Mouse (Mus musculus) kidney, postnatal 4 days (tissue): ENCODE results near the gene Aldh1a3.

Experiments used
- DNase-seq, 2 experiments: peaks; one replicate each; pipeline ENCODE4 v3.0.0; 2021; ENCODE audit warnings: mixed read lengths in 2 of 2

The Aldh1a3 gene

DNA sequence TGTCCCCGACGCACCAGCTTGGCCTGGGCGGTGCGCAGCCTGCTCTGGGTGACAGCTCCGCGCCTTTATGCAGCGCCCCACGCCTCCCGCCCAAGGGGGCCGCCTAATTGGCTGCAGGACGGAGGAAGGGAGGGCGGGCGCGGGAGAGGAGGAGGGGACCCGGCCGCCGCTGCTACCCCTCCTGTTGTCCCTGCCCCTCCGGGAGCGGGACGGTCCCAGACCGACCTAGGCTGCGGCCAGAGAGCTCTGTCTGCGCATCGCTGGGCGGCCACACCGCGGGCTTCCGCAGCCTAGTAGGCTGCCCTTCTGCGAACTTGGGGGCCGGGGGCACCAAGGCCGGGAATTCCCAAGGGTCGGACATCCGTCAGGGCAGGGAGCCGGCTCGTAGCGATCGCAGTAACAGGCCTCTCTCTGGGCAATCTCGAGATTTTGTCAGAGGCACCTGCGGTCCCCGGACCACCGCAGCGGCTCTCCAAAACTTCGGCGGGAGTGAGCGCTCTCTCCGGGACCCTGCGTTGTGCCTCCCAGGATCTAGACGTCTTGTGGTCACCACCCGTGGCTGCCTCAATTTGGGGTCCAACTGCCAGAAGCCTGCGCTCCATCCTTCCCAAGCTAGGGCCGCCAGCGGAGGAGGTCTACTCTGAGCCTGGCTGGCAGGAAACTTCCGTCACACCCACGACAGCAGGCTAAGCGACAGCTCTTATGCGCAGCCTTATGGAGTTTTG is at the start of gene Aldh1a3:
Gene Aldh1a3 (minus strand): TSS at position 81 of the 725 bp plus-strand sequence.
- peak; percentile 76 to 85 for DNase-seq

DNA sequence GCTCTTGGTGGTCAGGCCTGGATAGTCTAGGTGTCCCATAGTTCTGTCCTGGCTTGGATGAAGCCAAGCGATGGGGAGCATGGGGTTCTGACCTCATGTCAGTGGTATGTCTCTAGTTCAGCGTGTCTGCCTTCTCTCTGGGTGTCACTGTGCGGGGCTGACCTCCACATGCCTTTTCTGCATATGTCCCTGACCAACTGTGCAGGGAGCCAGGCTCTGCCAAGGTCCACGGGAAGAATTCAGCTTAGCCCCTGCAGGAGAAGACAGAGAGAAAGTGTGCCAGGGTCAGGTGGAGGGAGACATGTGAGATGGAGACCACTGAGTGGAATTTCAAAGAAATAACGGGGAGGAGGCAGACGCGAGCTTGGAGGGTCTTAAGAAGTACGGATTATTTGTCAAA is 49.0 kb upstream of the Aldh1a3 start:
- no peak for DNase-seq

DNA sequence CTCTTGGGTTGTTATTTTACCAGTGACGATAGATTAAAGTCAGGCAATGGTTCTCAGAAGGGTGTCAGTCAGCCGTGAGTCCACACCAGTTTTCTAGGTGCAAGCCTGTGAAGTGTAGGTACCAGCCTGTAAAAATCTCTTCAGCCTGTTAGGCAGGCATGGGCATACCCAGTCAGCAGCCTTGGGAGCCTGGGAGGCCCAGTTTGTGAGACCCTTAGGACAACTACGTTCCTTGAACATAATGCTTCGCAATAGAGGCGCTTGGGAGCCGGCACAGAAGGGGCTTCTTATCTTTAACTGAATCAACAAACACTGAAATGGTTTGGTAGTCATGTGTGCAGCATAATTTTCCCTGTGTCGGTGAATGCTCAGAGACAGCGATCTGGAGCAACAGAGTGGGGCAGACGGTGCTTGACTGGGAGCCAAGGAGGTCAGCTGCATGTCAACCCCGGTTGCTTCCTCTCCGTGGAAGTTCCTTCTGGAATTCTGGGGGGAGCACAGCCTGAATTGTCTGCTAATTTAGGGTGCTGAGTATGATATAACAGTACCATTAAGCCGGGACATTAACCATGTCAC is 44.4 kb upstream of the Aldh1a3 start:
- DNase-seq = peak; percentile 48 to 52

DNA sequence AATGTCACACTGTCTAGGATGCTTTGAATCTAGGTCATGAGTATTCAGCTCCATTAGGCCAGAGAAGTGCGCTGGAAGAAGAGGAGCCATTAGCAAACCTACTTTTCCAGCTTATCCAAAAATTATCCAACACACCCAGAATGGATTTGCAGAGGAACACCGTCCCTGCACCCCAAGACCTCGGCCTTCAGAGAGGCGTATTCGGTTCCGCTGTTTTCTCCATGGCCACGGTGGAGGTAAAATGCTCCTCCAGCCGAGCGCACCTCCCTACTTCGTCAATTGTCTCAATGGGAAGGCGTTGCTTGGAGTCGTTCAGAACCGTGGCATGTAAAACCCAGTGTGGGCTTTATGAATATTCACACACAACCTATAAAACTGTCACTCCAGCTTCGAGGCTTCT is 39.3 kb upstream of the Aldh1a3 start:
- no peak for DNase-seq

DNA sequence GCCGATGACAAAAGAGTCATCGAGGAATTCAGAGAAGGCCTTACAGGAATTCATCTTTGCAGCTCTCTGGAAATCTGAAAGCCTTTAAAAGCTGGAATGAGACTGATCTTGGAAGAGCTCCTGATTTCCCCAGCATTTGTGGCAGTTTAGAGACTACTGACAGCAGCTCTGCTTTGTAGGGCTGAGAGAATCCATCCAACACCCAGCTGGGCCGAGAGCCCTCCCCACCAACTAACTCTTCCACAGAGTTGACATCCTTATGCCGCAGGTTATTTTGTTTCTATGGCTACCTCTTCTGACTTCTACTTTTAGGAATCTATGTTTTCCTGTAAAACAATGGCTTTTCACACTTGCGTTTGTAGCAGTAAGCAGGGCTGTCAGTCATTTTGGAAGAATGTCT is 37.9 kb upstream of the Aldh1a3 start:
- DNase-seq = no peak

DNA sequence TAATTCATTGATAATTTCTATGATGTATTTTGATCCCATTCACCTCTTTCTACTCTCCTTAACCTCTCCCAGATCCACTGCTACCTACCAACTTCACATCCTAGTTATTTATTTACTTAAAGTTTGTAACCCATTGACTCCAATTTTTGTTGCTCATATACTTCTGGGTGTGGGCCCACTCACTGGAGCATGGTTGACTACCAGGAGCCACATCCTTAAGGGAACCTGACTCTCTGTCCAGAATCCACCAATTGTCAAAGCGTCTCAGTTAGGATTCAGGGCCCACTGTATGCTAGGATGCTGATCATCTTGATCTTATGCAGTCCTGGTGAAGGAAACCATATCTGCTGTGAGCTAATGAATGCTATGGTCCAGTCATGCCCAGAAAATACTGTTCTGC is 35.8 kb upstream of the Aldh1a3 start:
- no peak for DNase-seq

DNA sequence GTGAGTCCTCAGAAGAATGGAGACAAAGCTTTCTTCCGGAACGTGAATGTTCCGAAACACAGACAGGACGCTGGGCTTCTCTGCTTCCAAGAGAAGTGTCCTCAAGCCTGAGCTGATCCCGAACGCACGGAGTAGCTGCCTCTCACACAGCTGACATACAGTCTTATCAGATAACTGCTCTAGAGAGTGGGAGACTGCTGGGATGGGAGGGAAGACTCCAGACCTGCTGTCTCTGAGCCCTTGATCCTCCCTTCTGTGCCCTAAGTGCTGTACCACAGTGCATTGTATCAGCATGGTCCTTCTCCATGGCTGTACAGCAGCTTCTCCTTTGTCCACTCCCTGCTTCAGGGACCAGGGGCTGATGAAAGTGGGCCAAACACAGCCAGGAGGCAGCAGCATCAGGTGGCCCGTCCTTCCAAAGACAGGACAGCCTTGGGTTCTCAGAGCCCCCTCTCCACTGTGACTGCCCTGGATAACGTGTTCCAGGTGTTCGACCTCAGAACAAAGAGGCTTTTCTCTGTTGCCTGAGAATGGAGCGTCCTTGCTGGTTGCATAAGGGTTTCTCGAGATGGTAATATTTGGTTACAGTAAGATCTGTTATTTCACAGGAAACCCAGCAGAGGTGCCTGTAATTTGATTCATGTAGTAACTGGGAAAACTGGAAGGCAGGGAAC is 24.4 kb upstream of the Aldh1a3 start:
- DNase-seq = no peak

DNA sequence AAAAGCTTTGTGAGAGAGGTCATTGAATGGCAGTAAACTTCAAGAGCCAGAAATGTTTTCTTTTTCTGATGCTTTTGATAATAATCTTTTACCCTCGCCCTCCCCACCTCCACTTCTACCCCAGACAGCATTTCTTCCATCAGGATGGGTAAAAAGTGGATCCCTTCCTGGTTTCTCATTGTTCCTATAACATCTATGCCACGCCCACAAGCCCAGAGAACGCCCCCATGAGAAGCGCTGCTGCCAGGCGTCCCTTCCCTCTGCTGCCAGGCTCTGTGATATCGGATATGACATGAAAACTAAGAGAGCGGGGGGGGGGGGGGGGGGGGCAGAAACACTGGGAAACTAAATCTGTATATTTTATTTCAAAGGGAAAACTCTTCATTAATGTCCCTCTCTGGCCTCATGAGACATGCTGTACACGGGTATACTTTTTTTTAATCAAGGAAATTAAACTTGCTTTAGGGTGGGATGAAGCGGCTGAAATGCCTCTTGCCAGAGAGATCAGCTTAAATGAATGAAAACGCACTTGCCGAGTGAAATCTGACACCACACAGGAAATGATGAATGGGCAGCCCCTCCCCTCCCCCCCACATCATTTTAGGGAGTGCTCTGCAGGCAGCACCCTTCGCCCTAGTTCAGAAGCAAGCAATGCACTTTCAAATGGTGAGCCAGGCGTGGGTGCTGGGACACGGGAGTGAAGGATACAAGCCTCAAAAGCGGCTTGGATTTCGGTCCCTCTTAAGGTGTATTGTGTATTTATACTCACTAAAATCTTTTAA is 22.8 kb upstream of the Aldh1a3 start:
- DNase-seq = peak; percentile 63 to 73

DNA sequence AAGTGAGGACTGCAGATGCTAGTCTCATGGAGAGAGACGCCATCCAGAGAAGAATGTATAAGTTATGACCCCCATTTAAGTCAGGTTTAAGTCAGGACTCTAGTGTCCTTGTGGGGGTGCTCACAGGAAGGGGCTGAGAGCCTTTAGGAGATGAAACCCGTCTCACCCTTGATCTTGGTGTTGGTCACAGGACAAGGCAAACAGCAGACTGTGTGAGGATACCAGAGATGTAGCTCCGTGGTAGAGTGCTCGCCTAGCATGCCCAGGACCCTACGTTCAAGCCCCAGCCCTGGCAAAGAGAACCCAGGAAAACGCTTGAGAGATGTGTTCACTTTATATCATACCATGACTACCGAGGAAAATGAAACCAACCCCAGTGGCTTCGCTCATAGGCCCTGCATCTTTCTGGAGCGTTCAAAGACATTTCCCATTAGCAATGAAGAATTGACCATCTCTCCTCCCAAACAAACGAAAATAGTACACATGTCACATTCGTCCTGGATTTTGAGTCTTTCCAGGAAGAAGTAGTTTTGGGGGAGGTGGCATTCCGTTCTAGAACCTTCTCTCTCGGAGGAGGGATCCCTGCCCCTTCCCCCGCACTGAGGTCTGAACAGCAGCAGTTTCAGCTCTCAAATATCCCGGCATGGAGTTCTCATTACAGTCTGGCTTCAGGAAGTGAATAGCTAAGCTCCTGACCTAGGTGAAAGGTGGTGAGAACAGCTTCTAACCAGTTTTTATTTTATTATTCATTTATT is 21.6 kb upstream of the Aldh1a3 start:
- DNase-seq = peak in 1 of 2 experiments; percentile 53

DNA sequence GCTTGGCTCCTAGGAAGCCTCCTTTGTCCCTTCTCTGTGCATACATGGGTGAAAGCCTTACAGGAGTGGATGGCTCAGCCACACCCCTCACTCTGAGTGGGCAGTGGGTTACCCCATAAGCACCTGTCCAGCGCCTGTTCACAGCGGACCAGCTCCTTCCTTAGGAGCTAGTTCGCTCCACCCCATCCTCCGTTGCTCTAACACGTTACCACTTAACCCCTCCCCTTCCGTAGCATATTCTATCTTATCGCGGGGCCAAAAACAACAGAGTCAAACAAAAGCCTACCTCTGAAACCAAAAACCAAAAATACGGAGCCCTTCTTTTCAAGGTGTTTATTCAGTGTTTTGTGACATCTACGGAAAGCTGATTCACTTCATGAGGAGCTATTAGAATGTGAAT is 21.0 kb upstream of the Aldh1a3 start:
- no peak for DNase-seq

DNA sequence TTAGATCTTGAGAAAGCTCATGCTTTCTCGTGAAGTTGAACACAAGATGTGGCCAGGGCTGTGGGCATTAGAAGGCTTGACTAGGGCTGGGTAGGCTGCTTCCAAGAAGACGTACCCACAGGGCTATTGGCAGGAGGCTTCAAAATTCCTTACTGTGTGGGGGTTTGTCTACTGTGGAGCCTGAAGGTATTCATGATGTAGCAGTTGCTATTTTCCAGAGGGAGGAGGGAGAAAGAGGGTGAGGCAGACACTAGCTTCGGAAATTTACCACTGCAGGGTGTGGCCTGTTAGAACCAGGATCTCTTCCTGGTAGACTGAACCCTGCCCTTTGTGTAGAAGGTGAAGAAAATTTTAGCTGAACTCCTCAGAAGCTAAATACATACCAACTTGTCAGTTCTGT is 19.5 kb upstream of the Aldh1a3 start:
- no peak for DNase-seq

DNA sequence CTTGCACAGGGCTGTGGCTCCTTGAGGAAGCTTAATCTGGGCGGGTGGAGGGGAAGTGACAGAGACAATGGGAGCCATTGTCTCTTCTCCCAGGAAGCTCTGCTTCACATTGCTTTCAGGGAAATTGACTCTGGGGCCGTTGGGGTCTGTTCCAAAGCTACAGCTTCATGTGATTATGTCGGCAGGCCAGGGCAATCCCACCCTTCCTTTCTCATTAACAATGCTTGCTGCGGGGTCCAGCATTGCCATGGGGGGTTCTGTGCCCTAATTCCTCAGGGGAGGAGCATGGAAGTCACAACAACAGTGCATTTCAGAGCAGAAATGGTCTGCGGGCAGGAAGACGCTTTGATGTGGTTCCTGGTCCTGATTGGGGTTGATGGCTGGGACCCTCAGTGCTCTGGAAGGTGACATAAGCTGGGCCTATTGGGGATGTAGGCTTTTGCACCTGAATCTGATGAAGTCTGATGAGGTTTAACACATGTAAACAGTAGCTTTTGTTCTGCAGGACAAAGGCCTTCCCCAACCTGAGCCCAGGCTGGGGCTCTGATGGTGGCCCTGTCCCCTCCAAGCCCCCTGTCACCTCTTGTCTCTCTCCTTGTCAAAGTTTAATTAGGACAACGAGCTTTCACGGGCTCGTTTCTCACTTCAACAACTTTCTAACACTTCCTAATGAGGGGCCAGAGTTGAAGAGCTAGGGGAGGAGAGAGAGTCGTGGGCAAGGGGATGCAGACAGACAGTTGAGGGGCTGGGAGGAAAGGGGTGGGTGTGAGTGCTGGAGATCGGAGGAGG is 18.0 kb upstream of the Aldh1a3 start:
- DNase-seq = no peak

DNA sequence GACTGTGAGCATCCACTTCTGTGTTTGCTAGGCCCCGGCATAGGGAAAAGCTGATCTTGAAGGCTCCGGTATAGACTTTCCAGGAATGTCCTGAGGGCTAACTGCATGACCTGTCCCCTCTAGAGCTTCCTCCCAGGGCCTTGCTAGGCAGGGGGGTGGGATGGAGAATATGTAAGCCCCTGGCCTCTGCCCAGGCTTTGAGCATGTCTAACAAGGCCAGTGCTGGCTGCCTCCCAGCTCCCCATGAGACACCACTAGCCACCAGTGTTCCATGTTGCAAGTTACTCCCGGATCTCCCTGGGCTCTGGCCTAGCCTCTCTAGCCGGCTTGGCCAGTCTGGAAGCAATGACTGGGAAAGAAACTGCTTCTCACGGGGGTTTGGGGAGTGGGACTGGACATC is 17.4 kb upstream of the Aldh1a3 start:
- no peak for DNase-seq

DNA sequence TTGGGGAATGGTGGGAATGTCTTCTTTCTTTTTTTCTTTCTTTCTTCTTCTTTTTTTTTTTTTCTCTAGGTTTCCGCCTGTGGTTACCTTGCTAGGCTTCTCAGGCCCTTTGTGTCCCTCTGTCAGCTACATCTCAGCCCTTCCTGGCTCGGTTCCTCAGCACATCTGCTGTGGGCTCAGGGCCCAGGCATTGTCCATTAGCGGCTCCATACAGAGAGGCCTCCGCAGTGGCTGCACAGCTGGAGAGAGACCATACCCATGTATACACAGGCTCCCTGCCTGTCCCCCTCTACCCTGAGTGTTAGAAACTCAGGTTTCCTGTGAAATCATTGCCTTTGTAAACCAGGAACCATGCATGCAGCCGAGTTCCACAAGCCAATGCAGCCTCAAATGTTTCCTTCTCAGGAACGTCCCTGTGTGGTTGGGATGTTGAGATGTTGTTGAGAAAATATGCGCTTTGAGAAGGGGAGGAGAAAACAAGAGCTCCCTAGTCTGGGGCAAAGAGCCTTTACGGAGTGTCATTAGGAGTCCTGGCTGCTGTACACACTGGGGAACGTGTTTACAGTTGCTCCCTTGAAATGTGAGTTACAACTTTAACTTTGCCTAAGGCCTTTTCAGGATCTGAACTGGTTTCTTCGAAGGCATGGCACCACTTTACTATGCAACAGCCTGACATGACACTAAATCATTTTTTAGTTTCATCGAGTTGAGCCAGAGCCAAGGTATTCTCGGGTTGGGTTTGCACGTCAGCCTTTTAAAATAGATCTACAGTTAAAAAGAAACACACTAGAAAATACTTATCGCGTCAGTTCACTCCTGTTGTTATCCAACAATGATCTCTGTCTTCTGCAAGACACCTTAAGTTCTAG is 15.4 kb upstream of the Aldh1a3 start:
- DNase-seq = peak; percentile 60 to 62

DNA sequence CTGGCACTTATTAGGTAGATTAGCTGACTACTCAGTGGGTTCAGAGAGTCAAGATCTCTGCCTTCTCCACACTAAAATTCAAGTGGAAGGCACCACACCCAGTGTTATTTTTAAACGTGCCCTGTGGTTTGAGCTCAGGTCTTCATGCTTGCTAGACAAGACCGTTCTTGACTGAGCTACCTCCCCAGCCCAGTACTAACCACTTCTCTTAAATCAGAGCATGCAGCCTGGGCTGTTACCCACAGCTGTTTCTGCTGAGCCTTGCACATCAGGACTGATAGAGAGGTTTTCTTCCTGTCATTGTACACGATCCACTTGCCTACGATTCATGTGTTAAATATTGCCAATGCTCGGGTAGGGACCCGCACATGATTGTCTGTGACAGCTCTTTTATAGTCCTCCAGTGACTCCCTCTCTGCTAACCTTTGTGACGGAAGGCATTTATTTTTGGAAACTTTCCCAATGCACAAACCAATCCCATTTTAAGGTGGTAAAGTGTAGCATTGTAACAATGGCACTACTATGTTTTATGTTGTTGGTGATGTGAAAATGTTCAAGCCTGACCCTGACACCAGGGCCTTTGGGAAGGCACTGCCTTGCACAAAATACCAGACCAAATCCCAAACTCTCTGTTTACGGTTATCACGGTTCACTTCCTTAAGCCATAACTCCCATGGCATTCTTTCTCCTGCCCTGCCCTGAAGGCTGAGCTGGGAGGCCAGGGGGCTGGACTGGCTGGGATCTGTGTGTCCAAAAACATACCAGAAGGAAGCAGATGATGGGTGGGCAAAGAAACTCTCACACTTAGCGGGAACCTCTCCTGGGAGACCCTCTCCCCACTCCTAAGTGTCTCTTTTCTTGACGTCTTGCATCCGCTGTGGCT is 11.7 kb upstream of the Aldh1a3 start:
- peak; percentile 35 to 56 for DNase-seq

DNA sequence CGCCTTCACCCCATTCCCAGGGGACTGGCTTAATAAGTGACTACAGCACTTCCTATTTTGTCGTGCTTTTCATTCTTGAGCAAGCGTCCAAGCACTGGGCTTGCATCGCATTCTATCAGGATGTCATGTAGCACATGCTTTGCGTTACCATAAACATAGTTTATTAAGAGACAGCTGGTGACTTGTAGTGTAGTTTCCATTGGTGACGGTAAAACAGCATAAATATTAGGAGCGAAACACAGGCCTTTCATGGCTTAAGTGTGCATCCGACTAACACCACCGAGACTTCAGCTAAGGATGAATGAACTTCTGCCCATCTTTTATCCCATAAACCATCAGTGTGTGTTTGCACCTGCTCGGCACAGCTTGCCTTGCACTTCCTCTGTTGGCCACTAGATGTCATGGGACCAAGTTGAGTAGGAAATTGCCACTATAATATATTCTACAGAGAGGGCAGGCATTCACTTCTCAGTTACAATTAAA is 7.2 kb upstream of the Aldh1a3 start:
- DNase-seq = peak; percentile 86 to 87

DNA sequence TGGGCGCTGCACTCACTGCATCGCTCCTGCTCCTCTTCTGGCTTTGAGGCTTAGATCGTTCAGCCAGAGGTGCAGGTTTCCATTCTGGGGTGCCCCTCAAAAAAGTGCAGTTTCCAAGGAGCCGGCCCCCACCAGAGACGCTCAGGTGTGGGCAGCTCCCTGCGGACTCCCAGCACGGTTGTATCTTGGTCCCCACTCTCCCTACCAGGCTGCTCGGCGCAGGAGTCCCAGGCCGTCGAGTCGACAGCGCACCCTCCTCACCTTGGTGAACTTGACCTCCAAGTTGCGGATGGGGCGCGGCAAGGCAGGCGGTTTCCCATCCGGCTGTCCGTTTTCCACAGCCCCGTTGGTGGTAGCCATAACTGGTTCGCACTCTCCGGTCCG is 272 bp downstream of the Aldh1a3 start:
- DNase-seq = no peak

DNA sequence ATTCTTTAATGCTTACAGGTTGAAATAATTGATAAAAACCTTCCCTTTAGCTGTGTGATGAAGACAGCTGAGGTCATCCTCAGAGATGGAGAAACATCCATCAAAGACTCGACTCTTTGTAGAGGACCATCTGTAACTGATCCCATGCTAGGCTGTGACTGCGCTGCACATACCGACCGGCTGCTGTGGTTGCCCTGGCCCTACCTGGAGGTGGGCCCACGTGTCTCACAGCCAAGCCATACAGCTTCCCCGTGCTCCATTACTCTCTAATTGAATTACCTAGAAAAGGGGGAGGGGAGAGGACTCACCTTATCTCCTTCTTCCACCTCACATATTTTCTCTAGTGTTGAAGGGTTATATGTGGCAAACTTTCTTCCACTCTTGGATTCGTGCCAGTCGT is 5.4 kb downstream of the Aldh1a3 start:
- no peak for DNase-seq

DNA sequence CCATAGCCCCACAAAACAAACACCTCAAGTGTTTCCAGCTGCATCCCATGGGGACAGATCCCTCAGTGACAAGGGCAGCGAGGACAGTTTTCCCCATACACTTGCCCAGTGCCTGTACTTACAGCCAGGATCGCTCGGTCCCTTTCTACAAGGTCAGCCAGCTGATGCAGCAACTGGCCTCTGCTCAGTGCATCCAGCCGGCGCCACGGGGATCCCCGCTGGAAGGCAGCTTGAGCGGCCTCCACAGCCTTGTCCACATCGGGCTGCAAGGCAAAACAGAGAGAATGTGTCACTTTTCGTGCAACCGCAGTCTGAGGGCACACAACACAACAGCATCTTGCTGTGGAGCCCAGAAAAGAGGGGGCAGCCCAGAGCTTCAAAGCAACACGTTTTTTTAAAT is 8.3 kb downstream of the Aldh1a3 start:
- DNase-seq = no peak

DNA sequence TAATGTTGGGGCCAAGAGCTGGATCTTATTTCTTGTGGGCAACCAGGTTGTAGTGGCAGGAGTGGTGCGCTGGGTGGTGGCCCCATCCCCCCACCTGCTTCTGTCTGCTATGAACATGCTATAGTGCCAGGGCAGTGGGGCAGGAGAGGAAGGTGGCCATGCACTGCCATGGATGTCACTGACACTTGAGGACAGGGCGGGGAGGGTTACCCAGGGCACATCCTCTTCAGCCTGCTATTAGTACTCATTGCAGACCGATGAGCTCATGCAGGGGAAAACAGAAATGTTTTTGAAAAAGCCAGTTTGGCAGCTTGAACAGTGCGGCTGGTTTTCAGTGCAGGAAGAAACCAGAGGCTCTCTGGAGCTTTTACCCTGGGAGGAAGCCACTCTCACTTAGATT is 10.5 kb downstream of the Aldh1a3 start:
- DNase-seq = no peak
